Mouse (Mus musculus): Measurements from ENCODE around the gene Spink2.
"Not testable (repeated sequence)": the region's sequence is repeated elsewhere in the genome, so short reads cannot be mapped to it uniquely, and the experiment has no call there.

Spink2 gene

GRCm38 (mm10) chr5:77200695-77201094 is 10.6 kb downstream of the Spink2 start:
- DNase-seq (ENCODE audit: low read depth in 1 of 2, low spot score in 2 of 2), result no peak

- peak in 1 of 2 experiments; percentile 59 for DNase-seq (ENCODE audit: low read depth in 1 of 2, low spot score in 2 of 2)
These were observed 17.3 kb downstream of the Spink2 start for GRCm38 (mm10) chr5:77193951-77194350.

GRCm38 (mm10) chr5:77193266-77193665 is 18.0 kb downstream of the Spink2 start:
- DNase-seq (ENCODE audit: low read depth in 1 of 2, low spot score in 2 of 2), result peak in 1 of 2 experiments; percentile 19

GRCm38 (mm10) chr5:77191631-77192030 is 19.6 kb downstream of the Spink2 start:
- no peak for DNase-seq (ENCODE audit: low read depth in 1 of 2, low spot score in 2 of 2)

GRCm38 (mm10) chr5:77191106-77191505 is 20.2 kb downstream of the Spink2 start:
- DNase-seq (ENCODE audit: low read depth in 1 of 2, low spot score in 2 of 2), result no peak

GRCm38 (mm10) chr5:77188738-77189137 is 22.5 kb downstream of the Spink2 start:
- DNase-seq (ENCODE audit: low read depth in 1 of 2, low spot score in 2 of 2), result no peak

GRCm38 (mm10) chr5:77185351-77185750 is 25.9 kb downstream of the Spink2 start:
- DNase-seq (ENCODE audit: low read depth in 1 of 2, low spot score in 2 of 2), result no peak

- not testable (repeated sequence) for DNase-seq (ENCODE audit: low read depth in 1 of 2, low spot score in 2 of 2)
These were observed 27.4 kb downstream of the Spink2 start for GRCm38 (mm10) chr5:77183876-77184275.

GRCm38 (mm10) chr5:77183338-77183737 is 27.9 kb downstream of the Spink2 start:
- no peak for DNase-seq (ENCODE audit: low read depth in 1 of 2, low spot score in 2 of 2)

- DNase-seq (ENCODE audit: low read depth in 1 of 2, low spot score in 2 of 2), result no peak
These were observed 29.8 kb downstream of the Spink2 start for GRCm38 (mm10) chr5:77181508-77181907.

- no peak for DNase-seq (ENCODE audit: low read depth in 1 of 2, low spot score in 2 of 2)
These were observed 32.3 kb downstream of the Spink2 start for GRCm38 (mm10) chr5:77178976-77179375.

- no peak for DNase-seq (ENCODE audit: low read depth in 1 of 2, low spot score in 2 of 2)
These were observed 33.3 kb downstream of the Spink2 start for GRCm38 (mm10) chr5:77178008-77178407.

- DNase-seq (ENCODE audit: low read depth in 1 of 2, low spot score in 2 of 2), result no peak
These were observed 36.5 kb downstream of the Spink2 start for GRCm38 (mm10) chr5:77174779-77175178.

- no peak for DNase-seq (ENCODE audit: low read depth in 1 of 2, low spot score in 2 of 2)
These were observed 40.7 kb downstream of the Spink2 start for GRCm38 (mm10) chr5:77170593-77170992.

GRCm38 (mm10) chr5:77167306-77167945 is 43.8 kb downstream of the Spink2 start:
- DNase-seq (ENCODE audit: low read depth in 1 of 2, low spot score in 2 of 2), result no peak

GRCm38 (mm10) chr5:77165703-77166625 is 45.3 kb downstream of the Spink2 start:
- DNase-seq (ENCODE audit: low read depth in 1 of 2, low spot score in 2 of 2), result no peak

GRCm38 (mm10) chr5:77163597-77163996 is 47.7 kb downstream of the Spink2 start:
- DNase-seq (ENCODE audit: low read depth in 1 of 2, low spot score in 2 of 2), result no peak

- DNase-seq (ENCODE audit: low read depth in 1 of 2, low spot score in 2 of 2), result no peak
These were observed 48.7 kb downstream of the Spink2 start for GRCm38 (mm10) chr5:77162566-77162965.

- no peak for DNase-seq (ENCODE audit: low read depth in 1 of 2, low spot score in 2 of 2)
These were observed 53.3 kb downstream of the Spink2 start for GRCm38 (mm10) chr5:77157777-77158540.

- no peak for DNase-seq (ENCODE audit: low read depth in 1 of 2, low spot score in 2 of 2)
These were observed 54.3 kb downstream of the Spink2 start for GRCm38 (mm10) chr5:77156938-77157337.

GRCm38 (mm10) chr5:77155526-77155925 is 55.7 kb downstream of the Spink2 start:
- DNase-seq (ENCODE audit: low read depth in 1 of 2, low spot score in 2 of 2), result no peak
